Mouse (Mus musculus): ENCODE measurements around the gene Gm4858.
"Not testable (repeated sequence)": the region's sequence is repeated elsewhere in the genome, so short reads cannot be mapped to it uniquely, and the experiment has no call there.

Gene Gm4858

GRCm38 (mm10) chr3:93068523-93068922 lies at the start of gene Gm4858:
Gm4858 (plus strand) TSS chr3:93068823.
- DNase-seq (ENCODE audit: low read depth, low spot score) = not testable (repeated sequence)

GRCm38 (mm10) chr3:93018960-93019359 lies 49.7 kb upstream of the Gm4858 start, which contains the start of gene Lce1m:
Lce1m (minus strand) TSS chr3:93019060.
- DNase-seq (ENCODE audit: low read depth, low spot score) = no peak

- DNase-seq (ENCODE audit: low read depth, low spot score) = peak; percentile 59
Observed at GRCm38 (mm10) chr3:93021171-93021570, 47.5 kb upstream of the Gm4858 start.

GRCm38 (mm10) chr3:93023411-93024184 lies 45.0 kb upstream of the Gm4858 start:
- DNase-seq (ENCODE audit: low read depth, low spot score) = peak; percentile 47

- DNase-seq (ENCODE audit: low read depth, low spot score) = peak; percentile 91
Observed at GRCm38 (mm10) chr3:93025486-93025885, 43.1 kb upstream of the Gm4858 start.

GRCm38 (mm10) chr3:93031450-93031849 lies 37.2 kb upstream of the Gm4858 start:
- DNase-seq (ENCODE audit: low read depth, low spot score) = peak; percentile 88

- no peak for DNase-seq (ENCODE audit: low read depth, low spot score)
Observed at GRCm38 (mm10) chr3:93050182-93050581, 18.4 kb upstream of the Gm4858 start.

- DNase-seq (ENCODE audit: low read depth, low spot score) = peak; percentile 58
Observed at GRCm38 (mm10) chr3:93052826-93053474, 15.7 kb upstream of the Gm4858 start.

GRCm38 (mm10) chr3:93086631-93087030 lies 18.0 kb downstream of the Gm4858 start:
- no peak for DNase-seq (ENCODE audit: low read depth, low spot score)

- DNase-seq (ENCODE audit: low read depth, low spot score) = peak; percentile 27
Observed at GRCm38 (mm10) chr3:93093581-93093980, 25.0 kb downstream of the Gm4858 start.

GRCm38 (mm10) chr3:93096447-93096846 lies 27.8 kb downstream of the Gm4858 start:
- no peak for DNase-seq (ENCODE audit: low read depth, low spot score)

- peak; percentile 43 for DNase-seq (ENCODE audit: low read depth, low spot score)
Observed at GRCm38 (mm10) chr3:93111668-93112067, 43.0 kb downstream of the Gm4858 start.

- DNase-seq (ENCODE audit: low read depth, low spot score) = peak; percentile 51
Observed at GRCm38 (mm10) chr3:93114481-93114880, 45.9 kb downstream of the Gm4858 start.

- peak; percentile 26 for DNase-seq (ENCODE audit: low read depth, low spot score)
Observed at GRCm38 (mm10) chr3:93119101-93119500, 50.5 kb downstream of the Gm4858 start.
